Mouse (Mus musculus) lung, postnatal 0 days (tissue): Measurements from ENCODE around the gene S100a11. TPM values are rescaled to one million over a fixed set of nuclear protein-coding genes. Genes with fewer than 3 reads are reported as not detected.
A peak's percentile ranks its signal among the peaks of the same experiment; 100 is the strongest.

ENCODE experiments used
- ATAC-seq: fragments of 200-750 bp; cut with Nextera tagmentation; 2 replicates; pipeline ENCODE4 v1.8.0; 2017; ENCODE audit warnings: moderate library complexity
- DNase-seq: peaks from one replicate; pipeline ENCODE4 v3.0.0-alpha.2; 2016; ENCODE audit warnings: low spot score
- H3K27ac ChIP-seq: fragments of 300-500 bp; sonication (generic); 2 replicates; pipeline ENCODE4 v1.5.1; 2014; ENCODE audit warnings: antibody characterized with exemption, mild to moderate bottlenecking, low read length, mixed read lengths
- H3K27me3 ChIP-seq: fragments of 300-500 bp; sonication (generic); replicated peaks from 2 replicates; pipeline ENCODE4 v1.6.1; 2014; ENCODE audit warnings: low read length, mixed read lengths; ENCODE audit not compliant: insufficient read depth
- H3K36me3 ChIP-seq: fragments of 300-500 bp; sonication (generic); 2 replicates; pipeline ENCODE4 v1.6.1; 2014; ENCODE audit warnings: low read length, mixed read lengths; ENCODE audit not compliant: insufficient read depth
- H3K4me1 ChIP-seq: fragments of 300-500 bp; sonication (generic); 2 replicates; pipeline ENCODE4 v1.6.1; 2014; ENCODE audit warnings: antibody characterized with exemption, low read depth, low read length, mixed read lengths; ENCODE audit not compliant: insufficient read depth
- H3K4me2 ChIP-seq: fragments of 300-500 bp; sonication (generic); replicated peaks from 2 replicates; pipeline ENCODE4 v1.6.1; 2014; ENCODE audit warnings: low read depth, mild to moderate bottlenecking, low read length, moderate library complexity, mixed read lengths
- H3K4me3 ChIP-seq: fragments of 300-500 bp; sonication (generic); 2 replicates; pipeline ENCODE4 v1.5.1; 2014; ENCODE audit warnings: low read depth, low read length
- H3K9ac ChIP-seq: fragments of 300-500 bp; sonication (generic); replicated peaks from 2 replicates; pipeline ENCODE4 v1.6.1; 2014; ENCODE audit warnings: low read depth, mild to moderate bottlenecking
- H3K9me3 ChIP-seq: fragments of 300-500 bp; sonication (generic); 2 replicates; pipeline ENCODE4 v1.6.1; 2016; ENCODE audit warnings: low read length, mixed read lengths
- CTCF ChIP-seq: IDR thresholded peaks from 2 replicates; pipeline ENCODE4 v1.5.1; 2016; ENCODE audit warnings: antibody characterized with exemption, mild to moderate bottlenecking
- EP300 ChIP-seq: IDR thresholded peaks from 2 replicates; pipeline ENCODE4 v1.6.1; 2016; ENCODE audit warnings: antibody characterized with exemption, mild to moderate bottlenecking, control low read depth
- WGBS: fragments of 180-500 bp; shearing (Covaris S2); extraction: QIAGEN DNeasy Blood & Tissue Kit; methylation state at CpG from one replicate; pipeline ENCODE4 v1.1.7; 2014; 5-methylcytosine and 5-hydroxymethylcytosine counted together
- polyA plus RNA-seq: library from polyadenylated mRNA; unstranded; fragments of >200 nt; fragmentation: Nextera tagmentation; extraction: Ambion mirVana; gene quantifications from 2 replicates; pipeline ENCODE4 v1.2.1, GENCODE M21; 2015

The S100a11 gene
- polyA plus RNA-seq, 1 experiment from 2014 or later = 2,513 TPM

- Histone ChIP-seq H3K36me3 (no peaks in the 10 kb centered on the region), H3K9me3 (no peaks in the 10 kb centered on the region), H3K4me1 (peaks cover 6% of the 10 kb centered on the region), H3K27me3 (no peaks in the 10 kb centered on the region), H3K4me3 (peak within 1 kb of the TSS; percentile 61), H3K4me2 (peak within 1 kb of the TSS; percentile 78), H3K27ac (peak within 1 kb of the TSS; percentile 94), H3K9ac (peak within 1 kb of the TSS; percentile 71)
- DNase-seq (peak; percentile 81), ATAC-seq (peak; percentile 89)
- TF ChIP-seq CTCF (peak; percentile 19), EP300 (no peak)
- 1% methylated on average over 26 of the region's 39 CpGs for WGBS
Observed at GRCm38 (mm10) chr3:93554981-93555877, 34.9 kb downstream of the S100a11 start, which contains the start of gene S100a10. S100a10 (plus strand) TSS chr3:93555080.

- Histone ChIP-seq H3K9ac (peak overlapping the region; percentile 71), H3K4me1 (peaks cover 6% of the 10 kb centered on the region), H3K36me3 (no peaks in the 10 kb centered on the region), H3K27ac (peak overlapping the region; percentile 94), H3K27me3 (no peaks in the 10 kb centered on the region), H3K4me3 (peak overlapping the region; percentile 61), H3K4me2 (peak overlapping the region; percentile 78), H3K9me3 (no peaks in the 10 kb centered on the region)
- TF ChIP-seq EP300 (peak; percentile 76), CTCF (no peak)
- ATAC-seq (peak; percentile 76), DNase-seq (peak; percentile 86)
- WGBS = 4% methylated on average over 2 of the region's 2 CpGs
Observed at GRCm38 (mm10) chr3:93555878-93556254, 35.6 kb downstream of the S100a11 start.

- Histone ChIP-seq H3K9me3 (no peaks in the 10 kb centered on the region), H3K4me2 (peak overlapping the region; percentile 78), H3K4me3 (peak overlapping the region; percentile 61), H3K4me1 (peaks cover 6% of the 10 kb centered on the region), H3K36me3 (peaks cover 6% of the 10 kb centered on the region; the same call in 1 of the 2 replicates), H3K9ac (no peak overlapping the region; the same call in 1 of the 2 replicates), H3K27ac (peak overlapping the region; percentile 94), H3K27me3 (no peaks in the 10 kb centered on the region)
- no peak for TF ChIP-seq EP300
- no peak for TF ChIP-seq CTCF
- peak; percentile 23 for DNase-seq
- whole genome bisulfite sequencing = 6% methylated on average over 1 of the region's 1 CpGs
- no peak for ATAC-seq
Observed at GRCm38 (mm10) chr3:93556599-93556998, 36.3 kb downstream of the S100a11 start.

GRCm38 (mm10) chr3:93557471-93557870, 37.2 kb downstream of the S100a11 start:
- no peaks in the 10 kb centered on the region for H3K27me3 ChIP-seq
- TF ChIP-seq CTCF (no peak), EP300 (no peak)
- H3K4me1 ChIP-seq = peaks cover 6% of the 10 kb centered on the region
- no peak overlapping the region; the same call in 1 of the 2 replicates for H3K4me2 ChIP-seq
- 40% methylated on average over 4 of the region's 4 CpGs for WGBS
- no peak overlapping the region for H3K27ac ChIP-seq
- no peak for DNase-seq
- peaks cover 10% of the 10 kb centered on the region; the same call in 1 of the 2 replicates for H3K36me3 ChIP-seq
- no peaks in the 10 kb centered on the region for H3K9me3 ChIP-seq
- H3K9ac ChIP-seq = no peak overlapping the region
- ATAC-seq = no peak
- H3K4me3 ChIP-seq = no peak overlapping the region

GRCm38 (mm10) chr3:93559961-93560360, 39.7 kb downstream of the S100a11 start:
- WGBS = 62% methylated on average over 6 of the region's 6 CpGs
- TF ChIP-seq CTCF (no peak), EP300 (no peak)

GRCm38 (mm10) chr3:93562372-93562771, 42.1 kb downstream of the S100a11 start:
- Histone ChIP-seq H3K4me1 (no peaks in the 10 kb centered on the region; the same call in 1 of the 2 replicates), H3K4me2 (no peak overlapping the region), H3K4me3 (no peak overlapping the region), H3K27me3 (no peaks in the 10 kb centered on the region), H3K9ac (no peak overlapping the region), H3K36me3 (peaks cover 18% of the 10 kb centered on the region; the same call in 1 of the 2 replicates), H3K27ac (no peak overlapping the region), H3K9me3 (no peaks in the 10 kb centered on the region)
- WGBS = 87% methylated on average over 2 of the region's 2 CpGs
- TF ChIP-seq EP300 (no peak), CTCF (no peak)
- no peak for DNase-seq
- ATAC-seq = no peak

More at GRCm38 (mm10) chr3:93559961-93560360, 39.7 kb downstream of the S100a11 start:
- H3K4me1 ChIP-seq = peaks cover 6% of the 10 kb centered on the region
- no peak overlapping the region for H3K4me3 ChIP-seq
- ATAC-seq (no peak), DNase-seq (peak; percentile 35)
- no peaks in the 10 kb centered on the region for H3K9me3 ChIP-seq
- no peak overlapping the region for H3K27ac ChIP-seq
- no peak overlapping the region for H3K4me2 ChIP-seq
- peaks cover 18% of the 10 kb centered on the region; the same call in 1 of the 2 replicates for H3K36me3 ChIP-seq
- no peak overlapping the region for H3K9ac ChIP-seq
- no peaks in the 10 kb centered on the region for H3K27me3 ChIP-seq
